Mouse (Mus musculus): Measurements from ENCODE around the gene Smc3. TPM values are rescaled to one million over a fixed set of nuclear protein-coding genes. Genes with fewer than 3 reads are reported as not detected.
A peak's percentile ranks its signal among the peaks of the same experiment; 100 is the strongest.

Smc3 gene
- total and polyA plus RNA-seq, 2 experiments from 2014 or later = 15.3 to 44.1 TPM

- no peak overlapping the region for H3K4me3 ChIP-seq (ENCODE audit: low read length)
- H3K36me3 ChIP-seq (ENCODE audit: insufficient read depth, low read length) = no peaks in the 10 kb centered on the region
- no peak overlapping the region for H3K9ac ChIP-seq (replicated peaks; ENCODE audit: low read length)
- peak overlapping the region; percentile 38 for H3K4me2 ChIP-seq (ENCODE audit: low read depth, low read length)
- no peak for TF ChIP-seq CTCF (IDR thresholded peaks at IDR 0.05; ENCODE audit: low read depth)
- DNase-seq (ENCODE audit: low spot score) (no peak), ATAC-seq (no peak)
- no peak overlapping the region for H3K27ac ChIP-seq
- 33% methylated on average over 6 of the region's 6 CpGs for WGBS
- no peaks in the 10 kb centered on the region; the same call in 1 of the 2 replicates for H3K4me1 ChIP-seq (ENCODE audit: insufficient read depth, low read length)
- no peaks in the 10 kb centered on the region for H3K9me3 ChIP-seq (ENCODE audit: low read length)
- no peaks in the 10 kb centered on the region for H3K27me3 ChIP-seq (ENCODE audit: insufficient read depth, low read length)
Observed at GRCm38 (mm10) chr19:53556841-53557240, 43.4 kb upstream of the Smc3 start.

- ATAC-seq (no peak), DNase-seq (ENCODE audit: low spot score) (peak; percentile 12)
- Histone ChIP-seq H3K9me3 (ENCODE audit: low read length) (no peaks in the 10 kb centered on the region), H3K36me3 (ENCODE audit: insufficient read depth, low read length) (no peaks in the 10 kb centered on the region), H3K9ac (replicated peaks; ENCODE audit: low read length) (no peak overlapping the region), H3K4me3 (ENCODE audit: low read length) (no peak overlapping the region), H3K27me3 (ENCODE audit: insufficient read depth, low read length) (no peaks in the 10 kb centered on the region), H3K4me1 (ENCODE audit: insufficient read depth, low read length) (no peaks in the 10 kb centered on the region; the same call in 1 of the 2 replicates), H3K4me2 (ENCODE audit: low read depth, low read length) (peak overlapping the region; percentile 38), H3K27ac (no peak overlapping the region)
- no peak for TF ChIP-seq CTCF (IDR thresholded peaks at IDR 0.05; ENCODE audit: low read depth)
- 38% methylated on average over 20 of the region's 20 CpGs for WGBS
Observed at GRCm38 (mm10) chr19:53557267-53557936, 42.8 kb upstream of the Smc3 start.

- WGBS = 79% methylated on average over 3 of the region's 3 CpGs
- ATAC-seq = no peak
- no peak for TF ChIP-seq CTCF (IDR thresholded peaks at IDR 0.05; ENCODE audit: low read depth)
Observed at GRCm38 (mm10) chr19:53560436-53560835, 39.8 kb upstream of the Smc3 start.

DNA sequence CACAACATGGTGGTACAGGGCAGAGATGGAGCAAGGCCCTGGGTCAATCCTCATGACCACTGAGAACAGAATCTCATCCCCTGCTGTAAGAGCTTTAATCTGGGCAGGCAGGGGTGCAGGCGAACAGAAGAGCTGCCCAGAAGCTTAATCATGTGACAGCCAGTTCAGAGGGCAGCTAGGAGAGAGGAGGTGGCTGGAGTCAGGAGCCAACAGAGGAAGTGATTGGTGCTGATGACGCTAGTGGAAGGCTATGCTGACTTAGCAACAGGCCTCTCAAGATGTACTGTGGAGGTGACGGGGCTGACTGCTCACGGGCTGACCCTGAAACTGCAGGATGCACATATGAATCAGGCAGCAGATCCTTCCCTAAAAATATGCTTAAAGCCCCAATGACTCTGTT, 36.0 kb upstream of the Smc3 start:
- DNase-seq (ENCODE audit: low spot score) (no peak), ATAC-seq (no peak)
- no peak overlapping the region for H3K9ac ChIP-seq (replicated peaks; ENCODE audit: low read length)
- no peak overlapping the region for H3K4me2 ChIP-seq (ENCODE audit: low read depth, low read length)
- H3K9me3 ChIP-seq (ENCODE audit: low read length) = no peaks in the 10 kb centered on the region
- no peaks in the 10 kb centered on the region for H3K36me3 ChIP-seq (ENCODE audit: insufficient read depth, low read length)
- WGBS = 62% methylated on average over 4 of the region's 4 CpGs
- H3K27ac ChIP-seq = no peak overlapping the region
- no peak for TF ChIP-seq CTCF (IDR thresholded peaks at IDR 0.05; ENCODE audit: low read depth)
- H3K4me1 ChIP-seq (ENCODE audit: insufficient read depth, low read length) = no peaks in the 10 kb centered on the region
- H3K27me3 ChIP-seq (ENCODE audit: insufficient read depth, low read length) = no peaks in the 10 kb centered on the region
- H3K4me3 ChIP-seq (ENCODE audit: low read length) = no peak overlapping the region

More at GRCm38 (mm10) chr19:53560436-53560835, 39.8 kb upstream of the Smc3 start:
- Histone ChIP-seq H3K4me2 (ENCODE audit: low read depth, low read length) (no peak overlapping the region), H3K27ac (no peak overlapping the region), H3K9me3 (ENCODE audit: low read length) (no peaks in the 10 kb centered on the region), H3K9ac (replicated peaks; ENCODE audit: low read length) (no peak overlapping the region), H3K4me3 (ENCODE audit: low read length) (no peak overlapping the region), H3K27me3 (ENCODE audit: insufficient read depth, low read length) (no peaks in the 10 kb centered on the region), H3K36me3 (ENCODE audit: insufficient read depth, low read length) (no peaks in the 10 kb centered on the region), H3K4me1 (ENCODE audit: insufficient read depth, low read length) (no peaks in the 10 kb centered on the region; the same call in 1 of the 2 replicates)
- no peak for DNase-seq (ENCODE audit: low spot score)

- Histone ChIP-seq H3K9me3 (ENCODE audit: low read length) (no peaks in the 10 kb centered on the region), H3K27ac (no peak overlapping the region), H3K9ac (replicated peaks; ENCODE audit: low read length) (no peak overlapping the region), H3K27me3 (ENCODE audit: insufficient read depth, low read length) (no peaks in the 10 kb centered on the region), H3K4me1 (ENCODE audit: insufficient read depth, low read length) (no peaks in the 10 kb centered on the region), H3K4me2 (ENCODE audit: low read depth, low read length) (no peak overlapping the region), H3K36me3 (ENCODE audit: insufficient read depth, low read length) (no peaks in the 10 kb centered on the region), H3K4me3 (ENCODE audit: low read length) (no peak overlapping the region)
- TF ChIP-seq CTCF (IDR thresholded peaks at IDR 0.05; ENCODE audit: low read depth) = no peak
- ATAC-seq = no peak
- WGBS = 89% methylated on average over 14 of the region's 14 CpGs
- DNase-seq (ENCODE audit: low spot score) = no peak
Observed at GRCm38 (mm10) chr19:53565565-53566277, 34.5 kb upstream of the Smc3 start.

- ATAC-seq = no peak
- no peak for DNase-seq (ENCODE audit: low spot score)
- TF ChIP-seq CTCF (IDR thresholded peaks at IDR 0.05; ENCODE audit: low read depth) = no peak
- Histone ChIP-seq H3K9me3 (ENCODE audit: low read length) (no peaks in the 10 kb centered on the region), H3K9ac (replicated peaks; ENCODE audit: low read length) (no peak overlapping the region), H3K27me3 (ENCODE audit: insufficient read depth, low read length) (no peaks in the 10 kb centered on the region), H3K36me3 (ENCODE audit: insufficient read depth, low read length) (no peaks in the 10 kb centered on the region), H3K4me3 (ENCODE audit: low read length) (no peak overlapping the region), H3K4me1 (ENCODE audit: insufficient read depth, low read length) (no peaks in the 10 kb centered on the region), H3K27ac (no peak overlapping the region), H3K4me2 (ENCODE audit: low read depth, low read length) (peak overlapping the region; percentile 30; the same call in 1 of the 2 replicates)
- WGBS = 11% methylated on average over 11 of the region's 11 CpGs
Observed at GRCm38 (mm10) chr19:53567864-53568263, 32.3 kb upstream of the Smc3 start.

DNA sequence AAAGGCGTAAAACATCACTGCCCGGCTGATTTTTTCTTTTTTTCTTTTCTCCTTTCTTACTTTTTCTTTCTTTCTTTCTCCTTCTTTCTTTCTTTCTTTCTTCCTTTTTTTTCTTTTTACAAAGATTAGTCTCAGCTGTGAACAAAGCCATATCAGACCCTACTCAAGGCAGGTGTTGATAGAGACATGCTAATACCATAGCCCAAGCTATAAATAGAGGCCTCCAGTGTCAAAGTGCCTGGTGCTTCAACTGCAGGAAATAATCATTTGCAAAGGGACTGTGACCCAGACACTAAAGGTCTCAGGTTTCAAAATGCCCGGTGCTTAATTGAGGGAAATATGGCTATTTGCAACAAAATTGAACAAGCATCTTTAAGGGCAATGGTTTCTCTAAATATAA, 31.6 kb upstream of the Smc3 start:
- Histone ChIP-seq H3K36me3 (ENCODE audit: insufficient read depth, low read length) (no peaks in the 10 kb centered on the region), H3K4me1 (ENCODE audit: insufficient read depth, low read length) (no peaks in the 10 kb centered on the region), H3K9me3 (ENCODE audit: low read length) (no peaks in the 10 kb centered on the region), H3K9ac (replicated peaks; ENCODE audit: low read length) (no peak overlapping the region), H3K27me3 (ENCODE audit: insufficient read depth, low read length) (no peaks in the 10 kb centered on the region), H3K27ac (no peak overlapping the region), H3K4me3 (ENCODE audit: low read length) (no peak overlapping the region), H3K4me2 (ENCODE audit: low read depth, low read length) (no peak overlapping the region)
- no peak for TF ChIP-seq CTCF (IDR thresholded peaks at IDR 0.05; ENCODE audit: low read depth)
- WGBS = 88% methylated on average over 3 of the region's 3 CpGs
- ATAC-seq = no peak
- DNase-seq (ENCODE audit: low spot score) = no peak

All from hindbrain, postnatal 0 days (tissue).